Mouse (Mus musculus) neural tube, embryonic 13.5 days (tissue): ENCODE data around the gene Prom2. TPM values are rescaled to one million over a fixed set of nuclear protein-coding genes. Genes with fewer than 3 reads are reported as not detected.

Source experiments
- ATAC-seq: fragments of 200-750 bp; cut with Nextera tagmentation; 2 replicates; pipeline ENCODE4 v1.8.0; 2017; ENCODE audit warnings: low read depth, mild to moderate bottlenecking, moderate TSS enrichment, moderate library complexity
- H3K27ac ChIP-seq: fragments of 300-500 bp; sonication (generic); replicated peaks from 2 replicates; pipeline ENCODE4 v1.5.1; 2015; ENCODE audit warnings: moderate library complexity, mild to moderate bottlenecking, inconsistent platforms
- H3K27me3 ChIP-seq: fragments of 300-500 bp; sonication (generic); 2 replicates; pipeline ENCODE4 v1.6.1; 2015; ENCODE audit warnings: mild to moderate bottlenecking, inconsistent platforms
- H3K36me3 ChIP-seq: fragments of 300-500 bp; sonication (generic); 2 replicates; pipeline ENCODE4 v1.6.1; 2015; ENCODE audit warnings: mild to moderate bottlenecking, inconsistent platforms
- H3K4me1 ChIP-seq: fragments of 300-500 bp; sonication (generic); replicated peaks from 2 replicates; pipeline ENCODE4 v1.6.1; 2015; ENCODE audit warnings: inconsistent platforms
- H3K4me2 ChIP-seq: fragments of 300-500 bp; sonication (generic); 2 replicates; pipeline ENCODE4 v1.6.1; 2015; ENCODE audit warnings: inconsistent platforms, mild to moderate bottlenecking, moderate library complexity
- H3K4me3 ChIP-seq: fragments of 300-500 bp; sonication (generic); 2 replicates; pipeline ENCODE4 v1.5.1; 2015; ENCODE audit warnings: mild to moderate bottlenecking, inconsistent platforms
- H3K9ac ChIP-seq: fragments of 300-500 bp; sonication (generic); 2 replicates; pipeline ENCODE4 v1.6.1; 2015; ENCODE audit warnings: moderate library complexity, mild to moderate bottlenecking, inconsistent platforms
- H3K9me3 ChIP-seq: fragments of 300-500 bp; sonication (generic); 2 replicates; pipeline ENCODE4 v1.6.1; 2016; ENCODE audit warnings: inconsistent platforms
- WGBS: fragments of 180-500 bp; shearing (Covaris S2); methylation state at CpG from one replicate; pipeline ENCODE4 v1.1.7; 2015; 5-methylcytosine and 5-hydroxymethylcytosine counted together
- polyA plus RNA-seq: library from polyadenylated mRNA; unstranded; fragments of >200 nt; fragmentation: Nextera tagmentation; extraction: Ambion mirVana; gene quantifications from 2 replicates; pipeline ENCODE4 v1.2.1, GENCODE M21; 2015

Prom2 gene
- polyA plus RNA-seq, 1 experiment from 2014 or later, result not detected

- Histone ChIP-seq H3K9me3 (no peaks in the 10 kb centered on the region), H3K4me3 (peak overlapping the region; percentile 33), H3K36me3 (no peaks in the 10 kb centered on the region), H3K27me3 (no peaks in the 10 kb centered on the region), H3K4me2 (peak overlapping the region; percentile 53), H3K27ac (peak overlapping the region; percentile 73), H3K9ac (peak overlapping the region; percentile 69), H3K4me1 (peaks cover 66% of the 10 kb centered on the region)
- ATAC-seq, result peak; percentile 76
- 2% methylated on average over 18 of the region's 18 CpGs for WGBS
These were observed 19.9 kb downstream of the Prom2 start for GRCm38 (mm10) chr2:127521172-127522005.

DNA sequence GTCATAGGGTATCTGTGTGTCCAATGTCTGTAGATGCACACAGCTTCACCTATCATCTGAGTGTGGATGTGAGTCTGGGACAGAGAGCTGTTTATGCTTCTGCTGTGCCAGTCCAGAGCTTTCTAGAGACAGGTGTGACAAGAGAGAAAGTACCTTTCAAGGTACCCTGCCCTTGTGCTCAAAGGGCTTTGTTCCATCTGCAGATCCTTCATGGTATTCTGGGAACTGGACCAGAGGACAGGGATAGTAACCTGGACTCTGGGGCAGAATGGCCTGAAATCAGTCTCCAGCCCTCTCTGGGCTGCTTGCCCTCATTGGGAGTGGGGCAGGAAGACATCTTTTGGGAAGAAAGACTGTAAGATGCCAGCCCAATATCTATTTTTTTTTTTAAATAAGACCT, 21.1 kb downstream of the Prom2 start:
- Histone ChIP-seq H3K36me3 (no peaks in the 10 kb centered on the region), H3K4me3 (no peak overlapping the region), H3K9ac (peak overlapping the region; percentile 69; the same call in 1 of the 2 replicates), H3K4me1 (peaks cover 66% of the 10 kb centered on the region), H3K9me3 (no peaks in the 10 kb centered on the region), H3K27me3 (no peaks in the 10 kb centered on the region), H3K27ac (no peak overlapping the region), H3K4me2 (peak overlapping the region; percentile 53)
- ATAC-seq, result no peak

DNA sequence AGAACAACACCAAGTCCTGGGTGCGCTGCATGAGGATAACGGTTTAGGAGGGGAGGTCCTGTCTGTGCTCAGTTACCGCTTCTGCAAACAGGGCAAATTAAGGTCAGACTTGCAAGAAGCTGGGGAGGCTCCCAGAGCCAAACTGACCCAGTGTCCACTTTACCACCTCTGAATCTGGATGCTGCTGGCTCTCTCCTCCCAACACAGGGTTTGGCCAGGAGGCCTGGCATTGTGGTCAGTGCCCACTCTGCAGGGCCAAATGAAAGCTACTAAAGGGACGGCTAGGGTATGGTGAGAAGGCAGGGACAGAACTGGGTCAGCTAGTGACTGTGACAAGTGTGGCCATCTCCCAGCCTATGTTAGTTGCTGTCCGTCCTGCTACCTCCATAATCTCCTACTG, 22.0 kb downstream of the Prom2 start:
- no peaks in the 10 kb centered on the region for H3K36me3 ChIP-seq
- no peak overlapping the region for H3K27ac ChIP-seq
- WGBS, result 87% methylated on average over 5 of the region's 5 CpGs
- no peaks in the 10 kb centered on the region for H3K9me3 ChIP-seq
- H3K4me1 ChIP-seq, result peaks cover 65% of the 10 kb centered on the region
- no peaks in the 10 kb centered on the region for H3K27me3 ChIP-seq
- no peak overlapping the region for H3K4me2 ChIP-seq
- H3K4me3 ChIP-seq, result no peak overlapping the region
- no peak overlapping the region for H3K9ac ChIP-seq
- ATAC-seq, result no peak

DNA sequence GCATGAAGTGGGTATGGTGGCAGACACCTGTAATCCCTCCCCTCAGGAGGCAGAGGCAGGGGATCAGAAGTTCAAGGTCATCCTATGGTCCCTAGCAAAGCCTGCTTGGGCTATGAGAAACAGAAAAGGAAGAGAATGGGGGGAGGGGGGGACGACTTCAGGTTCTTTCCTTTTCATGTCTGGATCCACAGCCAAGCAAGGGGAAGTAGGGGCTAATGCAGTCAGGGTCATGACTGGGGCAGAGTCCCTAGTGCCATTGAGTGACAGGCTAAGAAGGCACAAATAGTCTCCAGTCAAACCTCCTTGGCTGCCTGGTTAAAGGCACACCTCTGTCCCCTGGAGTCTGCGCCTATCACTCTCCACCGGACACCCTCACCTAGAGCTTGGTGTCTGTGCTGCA, 22.4 kb downstream of the Prom2 start:
- Histone ChIP-seq H3K4me2 (no peak overlapping the region), H3K27ac (no peak overlapping the region), H3K36me3 (no peaks in the 10 kb centered on the region), H3K4me1 (peaks cover 60% of the 10 kb centered on the region), H3K4me3 (no peak overlapping the region), H3K27me3 (no peaks in the 10 kb centered on the region), H3K9ac (0 out of 2 replicates have a peak overlapping the region, but pooled peaks have one; percentile 41), H3K9me3 (no peaks in the 10 kb centered on the region)
- ATAC-seq, result no peak
- WGBS, result 59% methylated on average over 3 of the region's 3 CpGs

DNA sequence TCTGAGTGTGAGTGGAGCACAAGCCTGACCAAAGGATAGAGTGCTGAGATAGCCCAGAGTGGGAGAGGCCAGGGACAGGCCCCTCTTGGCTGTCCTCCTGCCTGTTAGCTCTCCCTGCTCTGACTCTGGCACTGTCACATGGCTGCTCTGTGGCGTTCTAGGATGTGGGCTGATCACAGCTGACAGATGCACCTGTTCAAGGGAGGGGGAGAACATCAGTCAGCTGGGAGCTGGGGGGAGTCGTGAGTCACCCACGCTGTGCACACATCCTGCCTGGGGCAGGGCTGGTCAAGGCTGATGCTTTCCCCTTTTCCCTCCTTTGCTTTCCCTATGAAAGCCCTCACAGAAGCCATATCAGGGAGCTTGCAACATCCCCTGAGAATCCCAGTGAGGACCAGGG, 23.0 kb downstream of the Prom2 start:
- ATAC-seq, result no peak
- Histone ChIP-seq H3K27ac (no peak overlapping the region), H3K4me3 (no peak overlapping the region), H3K9me3 (no peaks in the 10 kb centered on the region), H3K4me1 (peaks cover 56% of the 10 kb centered on the region), H3K36me3 (no peaks in the 10 kb centered on the region), H3K9ac (0 out of 2 replicates have a peak overlapping the region, but pooled peaks have one; percentile 41), H3K4me2 (no peak overlapping the region), H3K27me3 (no peaks in the 10 kb centered on the region)
- WGBS, result 31% methylated on average over 3 of the region's 3 CpGs

- no peak overlapping the region for H3K4me3 ChIP-seq
- H3K27me3 ChIP-seq, result no peaks in the 10 kb centered on the region
- no peak overlapping the region for H3K9ac ChIP-seq
- no peaks in the 10 kb centered on the region for H3K36me3 ChIP-seq
- H3K4me1 ChIP-seq, result peaks cover 47% of the 10 kb centered on the region
- no peak for ATAC-seq
- 73% methylated on average over 8 of the region's 8 CpGs for WGBS
- no peaks in the 10 kb centered on the region for H3K9me3 ChIP-seq
- no peak overlapping the region for H3K27ac ChIP-seq
- H3K4me2 ChIP-seq, result no peak overlapping the region
These were observed 24.2 kb downstream of the Prom2 start for GRCm38 (mm10) chr2:127517081-127517480.

GRCm38 (mm10) chr2:127514380-127515124, 26.7 kb downstream of the Prom2 start:
- ATAC-seq, result no peak
- H3K4me2 ChIP-seq, result no peak overlapping the region
- H3K36me3 ChIP-seq, result no peaks in the 10 kb centered on the region
- 80% methylated on average over 8 of the region's 9 CpGs for WGBS
- H3K9ac ChIP-seq, result no peak overlapping the region
- no peak overlapping the region for H3K27ac ChIP-seq
- H3K4me1 ChIP-seq, result peaks cover 31% of the 10 kb centered on the region
- H3K4me3 ChIP-seq, result no peak overlapping the region
- H3K27me3 ChIP-seq, result no peaks in the 10 kb centered on the region
- no peaks in the 10 kb centered on the region for H3K9me3 ChIP-seq

DNA sequence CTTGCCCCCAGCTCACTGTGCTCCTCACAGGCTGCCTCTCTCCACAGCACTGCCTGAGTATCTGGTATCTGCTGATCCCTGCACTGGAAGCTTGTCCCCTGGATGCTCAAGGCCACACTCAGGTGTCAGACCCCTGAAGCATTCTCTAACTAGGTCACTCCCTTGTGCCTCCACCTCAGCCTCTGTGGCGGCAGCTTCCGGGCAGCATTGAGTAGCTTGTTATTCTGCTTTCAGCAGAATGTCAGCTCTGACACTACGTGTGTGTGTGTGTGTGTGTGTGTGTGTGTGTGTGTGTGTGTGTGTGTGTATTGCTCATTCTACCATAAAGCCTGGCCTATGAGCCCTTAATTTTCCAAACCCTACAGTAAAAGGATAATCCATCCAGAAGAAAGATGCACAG, 28.0 kb downstream of the Prom2 start:
- WGBS, result 57% methylated on average over 3 of the region's 3 CpGs
- no peak overlapping the region for H3K9ac ChIP-seq
- H3K9me3 ChIP-seq, result no peaks in the 10 kb centered on the region
- H3K36me3 ChIP-seq, result no peaks in the 10 kb centered on the region
- ATAC-seq, result no peak
- no peak overlapping the region for H3K27ac ChIP-seq
- H3K4me2 ChIP-seq, result no peak overlapping the region
- no peak overlapping the region for H3K4me3 ChIP-seq
- no peaks in the 10 kb centered on the region for H3K27me3 ChIP-seq
- peaks cover 23% of the 10 kb centered on the region for H3K4me1 ChIP-seq

GRCm38 (mm10) chr2:127511426-127511825, 29.8 kb downstream of the Prom2 start:
- H3K4me2 ChIP-seq, result no peak overlapping the region
- no peaks in the 10 kb centered on the region for H3K27me3 ChIP-seq
- peaks cover 15% of the 10 kb centered on the region for H3K4me1 ChIP-seq
- no peak for ATAC-seq
- no peaks in the 10 kb centered on the region for H3K9me3 ChIP-seq
- H3K27ac ChIP-seq, result no peak overlapping the region
- H3K36me3 ChIP-seq, result no peaks in the 10 kb centered on the region
- H3K9ac ChIP-seq, result no peak overlapping the region
- H3K4me3 ChIP-seq, result no peak overlapping the region
- 41% methylated on average over 4 of the region's 4 CpGs for WGBS

GRCm38 (mm10) chr2:127507967-127508660, 33.2 kb downstream of the Prom2 start:
- H3K27ac ChIP-seq, result no peak overlapping the region
- ATAC-seq, result no peak
- WGBS, result 66% methylated on average over 7 of the region's 7 CpGs
- peaks cover 24% of the 10 kb centered on the region for H3K4me1 ChIP-seq
- no peaks in the 10 kb centered on the region for H3K27me3 ChIP-seq
- no peaks in the 10 kb centered on the region for H3K36me3 ChIP-seq
- H3K4me2 ChIP-seq, result no peak overlapping the region
- H3K9ac ChIP-seq, result no peak overlapping the region
- H3K9me3 ChIP-seq, result no peaks in the 10 kb centered on the region
- no peak overlapping the region for H3K4me3 ChIP-seq

DNA sequence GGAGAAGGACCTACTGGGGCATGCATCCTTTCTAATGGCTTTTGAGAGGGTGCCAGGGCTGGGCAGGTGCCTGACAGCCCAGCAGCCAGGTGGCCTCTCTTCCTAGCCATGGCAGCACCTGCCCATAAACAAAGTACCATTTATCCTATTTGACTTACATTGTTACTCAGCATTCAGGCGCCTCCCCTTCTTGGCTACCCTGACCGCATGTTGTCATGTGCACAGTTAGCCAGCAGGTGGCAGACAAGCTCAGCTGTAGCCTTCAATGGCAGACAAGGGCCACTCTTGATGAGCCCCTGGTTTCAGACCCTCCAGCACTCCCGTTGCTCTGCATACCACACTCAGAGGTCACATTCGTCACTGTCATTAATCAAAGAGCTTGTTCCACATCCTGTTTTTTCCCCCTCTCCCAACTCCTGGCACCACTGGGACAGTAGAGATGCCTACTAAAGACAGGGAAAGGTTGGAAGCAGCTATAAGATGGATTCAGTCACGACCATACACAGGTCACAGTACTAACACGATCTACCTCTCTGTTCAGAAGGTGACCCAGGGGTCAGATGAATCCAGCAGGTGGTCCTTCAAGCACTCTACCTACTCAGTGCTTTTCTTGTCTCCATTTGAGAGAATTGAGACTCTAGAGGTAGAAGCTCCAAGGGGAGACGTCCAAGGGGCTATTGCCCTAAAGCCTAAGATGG, 34.0 kb downstream of the Prom2 start:
- ATAC-seq, result peak; percentile 71
- WGBS, result 32% methylated on average over 7 of the region's 7 CpGs

More for the DNA sequence above, 34.0 kb downstream of the Prom2 start:
- Histone ChIP-seq H3K36me3 (no peaks in the 10 kb centered on the region), H3K4me1 (peaks cover 24% of the 10 kb centered on the region), H3K27ac (no peak overlapping the region), H3K9ac (no peak overlapping the region), H3K4me2 (no peak overlapping the region), H3K27me3 (no peaks in the 10 kb centered on the region), H3K4me3 (no peak overlapping the region), H3K9me3 (no peaks in the 10 kb centered on the region)
